Mouse (Mus musculus) liver, embryonic 13.5 days (tissue): Measurements from ENCODE around the gene Ppara. TPM values are rescaled to one million over a fixed set of nuclear protein-coding genes. Genes with fewer than 3 reads are reported as not detected.

Experiments
- ATAC-seq: fragments of 200-750 bp; cut with Nextera tagmentation; 2 replicates; pipeline ENCODE4 v1.8.0; 2017; ENCODE audit warnings: low read depth, mild to moderate bottlenecking, moderate number of reproducible peaks, moderate library complexity
- DNase-seq: peaks from one replicate; pipeline ENCODE4 v3.0.0; 2022
- H3K27ac ChIP-seq: fragments of 300-500 bp; sonication (generic); 2 replicates; pipeline ENCODE4 v1.5.1; 2015; ENCODE audit warnings: moderate library complexity, mild to moderate bottlenecking, inconsistent platforms
- H3K27me3 ChIP-seq: fragments of 300-500 bp; sonication (generic); 2 replicates; pipeline ENCODE4 v1.6.1; 2015; ENCODE audit warnings: mild to moderate bottlenecking, inconsistent platforms
- H3K36me3 ChIP-seq: fragments of 300-500 bp; sonication (generic); 2 replicates; pipeline ENCODE4 v1.6.1; 2015; ENCODE audit warnings: mild to moderate bottlenecking, inconsistent platforms
- H3K4me1 ChIP-seq: fragments of 300-500 bp; sonication (generic); replicated peaks from 2 replicates; pipeline ENCODE4 v1.6.1; 2015; ENCODE audit warnings: inconsistent platforms
- H3K4me2 ChIP-seq: fragments of 300-500 bp; sonication (generic); 2 replicates; pipeline ENCODE4 v1.6.1; 2015; ENCODE audit warnings: inconsistent platforms, mild to moderate bottlenecking, moderate library complexity
- H3K4me3 ChIP-seq: fragments of 300-500 bp; sonication (generic); replicated peaks from 2 replicates; pipeline ENCODE4 v1.5.1; 2015; ENCODE audit warnings: mild to moderate bottlenecking, inconsistent platforms
- H3K9ac ChIP-seq: fragments of 300-500 bp; sonication (generic); 2 replicates; pipeline ENCODE4 v1.6.1; 2015; ENCODE audit warnings: mild to moderate bottlenecking, inconsistent platforms
- H3K9me3 ChIP-seq: fragments of 300-500 bp; sonication (generic); replicated peaks from 2 replicates; pipeline ENCODE4 v1.6.1; 2016; ENCODE audit warnings: inconsistent platforms
- WGBS: fragments of 180-500 bp; shearing (Covaris S2); methylation state at CpG from one replicate; pipeline ENCODE4 v1.1.7; 2015; ENCODE audit not compliant: insufficient replicate concordance; 5-methylcytosine and 5-hydroxymethylcytosine counted together
- polyA plus RNA-seq: library from polyadenylated mRNA; unstranded; fragments of >200 nt; fragmentation: Nextera tagmentation; extraction: Ambion mirVana; gene quantifications from 2 replicates; pipeline ENCODE4 v1.2.1, GENCODE M21; 2015

Gene Ppara
- polyA plus RNA-seq, 1 experiment from 2014 or later = 7.5 TPM

- no peak for ATAC-seq
- Histone ChIP-seq H3K9ac (no peak overlapping the region), H3K4me3 (no peak overlapping the region), H3K9me3 (no peaks in the 10 kb centered on the region), H3K4me1 (peaks cover 6% of the 10 kb centered on the region; the same call in 1 of the 2 replicates), H3K36me3 (no peaks in the 10 kb centered on the region), H3K27ac (no peak overlapping the region), H3K27me3 (no peaks in the 10 kb centered on the region), H3K4me2 (no peak overlapping the region)
- DNase-seq = no peak
- WGBS = 59% methylated on average over 13 of the region's 13 CpGs
Measured at GRCm38 (mm10) chr15:85705566-85706332, 29.0 kb upstream of the Ppara start.

- Histone ChIP-seq H3K4me3 (no peak overlapping the region), H3K9ac (no peak overlapping the region), H3K27me3 (no peaks in the 10 kb centered on the region), H3K36me3 (no peaks in the 10 kb centered on the region), H3K27ac (no peak overlapping the region), H3K4me2 (no peak overlapping the region), H3K4me1 (peaks cover 6% of the 10 kb centered on the region; the same call in 1 of the 2 replicates), H3K9me3 (no peaks in the 10 kb centered on the region)
- ATAC-seq = no peak
- 72% methylated on average over 8 of the region's 8 CpGs for WGBS
- DNase-seq = no peak
Measured at GRCm38 (mm10) chr15:85706527-85706926, 28.3 kb upstream of the Ppara start.

- H3K4me1 ChIP-seq = peaks cover 6% of the 10 kb centered on the region; the same call in 1 of the 2 replicates
- no peaks in the 10 kb centered on the region for H3K36me3 ChIP-seq
- no peaks in the 10 kb centered on the region for H3K27me3 ChIP-seq
- DNase-seq (no peak), ATAC-seq (no peak)
- H3K27ac ChIP-seq = no peak overlapping the region
- no peak overlapping the region for H3K4me3 ChIP-seq
- H3K9ac ChIP-seq = no peak overlapping the region
- H3K4me2 ChIP-seq = no peak overlapping the region
- no peaks in the 10 kb centered on the region for H3K9me3 ChIP-seq
- 73% methylated on average over 11 of the region's 11 CpGs for WGBS
Measured at GRCm38 (mm10) chr15:85707017-85707416, 27.8 kb upstream of the Ppara start.

- 79% methylated on average over 7 of the region's 7 CpGs for WGBS
Measured at GRCm38 (mm10) chr15:85707458-85708030, 27.2 kb upstream of the Ppara start.

GRCm38 (mm10) chr15:85708217-85708616 lies 26.6 kb upstream of the Ppara start:
- DNase-seq = no peak
- H3K4me3 ChIP-seq = no peak overlapping the region
- 71% methylated on average over 2 of the region's 2 CpGs for WGBS
- no peaks in the 10 kb centered on the region for H3K36me3 ChIP-seq
- no peak overlapping the region for H3K9ac ChIP-seq
- no peaks in the 10 kb centered on the region for H3K27me3 ChIP-seq
- H3K9me3 ChIP-seq = no peaks in the 10 kb centered on the region
- no peak overlapping the region for H3K27ac ChIP-seq
- no peak for ATAC-seq
- H3K4me2 ChIP-seq = no peak overlapping the region
- H3K4me1 ChIP-seq = peaks cover 6% of the 10 kb centered on the region; the same call in 1 of the 2 replicates

More at GRCm38 (mm10) chr15:85707458-85708030, 27.2 kb upstream of the Ppara start:
- Histone ChIP-seq H3K36me3 (no peaks in the 10 kb centered on the region), H3K27ac (no peak overlapping the region), H3K4me1 (peaks cover 6% of the 10 kb centered on the region; the same call in 1 of the 2 replicates), H3K4me3 (no peak overlapping the region), H3K9ac (no peak overlapping the region), H3K27me3 (no peaks in the 10 kb centered on the region), H3K9me3 (no peaks in the 10 kb centered on the region), H3K4me2 (no peak overlapping the region)
- ATAC-seq = no peak
- no peak for DNase-seq

GRCm38 (mm10) chr15:85708843-85709242 lies 25.9 kb upstream of the Ppara start:
- no peak overlapping the region for H3K4me2 ChIP-seq
- H3K9ac ChIP-seq = no peak overlapping the region
- H3K4me1 ChIP-seq = peaks cover 6% of the 10 kb centered on the region; the same call in 1 of the 2 replicates
- H3K27ac ChIP-seq = no peak overlapping the region
- no peak overlapping the region for H3K4me3 ChIP-seq
- WGBS = 80% methylated on average over 4 of the region's 4 CpGs
- no peak for ATAC-seq
- DNase-seq = no peak
- H3K27me3 ChIP-seq = no peaks in the 10 kb centered on the region
- H3K9me3 ChIP-seq = no peaks in the 10 kb centered on the region
- no peaks in the 10 kb centered on the region for H3K36me3 ChIP-seq

GRCm38 (mm10) chr15:85709268-85709973 lies 25.4 kb upstream of the Ppara start:
- H3K4me3 ChIP-seq = no peak overlapping the region
- H3K27ac ChIP-seq = no peak overlapping the region
- H3K36me3 ChIP-seq = no peaks in the 10 kb centered on the region
- WGBS = 27% methylated on average over 10 of the region's 10 CpGs
- H3K9me3 ChIP-seq = no peaks in the 10 kb centered on the region
- H3K4me2 ChIP-seq = no peak overlapping the region
- no peaks in the 10 kb centered on the region for H3K27me3 ChIP-seq
- peaks cover 6% of the 10 kb centered on the region; the same call in 1 of the 2 replicates for H3K4me1 ChIP-seq
- DNase-seq = peak; percentile 36
- no peak for ATAC-seq
- no peak overlapping the region for H3K9ac ChIP-seq

- 3% methylated on average over 5 of the region's 8 CpGs for WGBS
- peak; percentile 38 for DNase-seq
- peaks cover 6% of the 10 kb centered on the region; the same call in 1 of the 2 replicates for H3K4me1 ChIP-seq
- H3K4me2 ChIP-seq = no peak overlapping the region
- no peaks in the 10 kb centered on the region for H3K36me3 ChIP-seq
- no peaks in the 10 kb centered on the region for H3K27me3 ChIP-seq
- H3K9ac ChIP-seq = no peak overlapping the region
- H3K9me3 ChIP-seq = no peaks in the 10 kb centered on the region
- H3K4me3 ChIP-seq = no peak overlapping the region
- ATAC-seq = peak; percentile 29; the same call in 1 of the 2 replicates
- H3K27ac ChIP-seq = no peak overlapping the region
Measured at GRCm38 (mm10) chr15:85710179-85710578, 24.6 kb upstream of the Ppara start.

- no peak for ATAC-seq
- Histone ChIP-seq H3K27ac (no peak overlapping the region), H3K4me1 (peaks cover 2% of the 10 kb centered on the region; the same call in 1 of the 2 replicates), H3K4me2 (no peak overlapping the region), H3K36me3 (no peaks in the 10 kb centered on the region), H3K4me3 (no peak overlapping the region), H3K9ac (no peak overlapping the region), H3K9me3 (no peaks in the 10 kb centered on the region), H3K27me3 (no peaks in the 10 kb centered on the region)
- DNase-seq = no peak
- WGBS = 59% methylated on average over 17 of the region's 17 CpGs
Measured at GRCm38 (mm10) chr15:85710641-85711580, 23.9 kb upstream of the Ppara start.

- H3K4me3 ChIP-seq = no peak overlapping the region
- no peak overlapping the region for H3K27ac ChIP-seq
- no peaks in the 10 kb centered on the region for H3K4me1 ChIP-seq
- no peak overlapping the region for H3K4me2 ChIP-seq
- no peak overlapping the region for H3K9ac ChIP-seq
- ATAC-seq = no peak
- H3K9me3 ChIP-seq = no peaks in the 10 kb centered on the region
- WGBS = 37% methylated on average over 5 of the region's 5 CpGs
- H3K27me3 ChIP-seq = no peaks in the 10 kb centered on the region
- no peak for DNase-seq
- H3K36me3 ChIP-seq = no peaks in the 10 kb centered on the region
Measured at GRCm38 (mm10) chr15:85712565-85713168, 22.1 kb upstream of the Ppara start.
